Mouse (Mus musculus): ENCODE results near the gene Lrrc75a. TPM values are rescaled to one million over a fixed set of nuclear protein-coding genes. Genes with fewer than 3 reads are reported as not detected.

Lrrc75a gene
- total RNA-seq, 2 experiments from 2014 or later = 3.2 to 3.5 TPM

GRCm38 (mm10) chr11:62645732-62646494 is 2.4 kb downstream of the Lrrc75a start:
- DNase-seq (ENCODE audit: low spot score) = no peak

GRCm38 (mm10) chr11:62645337-62645675 is 3.0 kb downstream of the Lrrc75a start:
- DNase-seq (ENCODE audit: low spot score) = no peak

GRCm38 (mm10) chr11:62644602-62645336 is 3.6 kb downstream of the Lrrc75a start:
- DNase-seq (ENCODE audit: low spot score) = no peak

- DNase-seq (ENCODE audit: low spot score) = no peak
Observed at GRCm38 (mm10) chr11:62643681-62644363, 4.5 kb downstream of the Lrrc75a start.

GRCm38 (mm10) chr11:62643011-62643631 is 5.2 kb downstream of the Lrrc75a start:
- DNase-seq (ENCODE audit: low spot score) = peak; percentile 58

- no peak for DNase-seq (ENCODE audit: low spot score)
Observed at GRCm38 (mm10) chr11:62642023-62642844, 6.1 kb downstream of the Lrrc75a start.

GRCm38 (mm10) chr11:62640378-62640777 is 7.9 kb downstream of the Lrrc75a start:
- no peak for DNase-seq (ENCODE audit: low spot score)

GRCm38 (mm10) chr11:62638402-62638801 is 9.9 kb downstream of the Lrrc75a start:
- no peak for DNase-seq (ENCODE audit: low spot score)

GRCm38 (mm10) chr11:62637806-62638205 is 10.5 kb downstream of the Lrrc75a start:
- DNase-seq (ENCODE audit: low spot score) = no peak

- no peak for DNase-seq (ENCODE audit: low spot score)
Observed at GRCm38 (mm10) chr11:62637401-62637800, 10.9 kb downstream of the Lrrc75a start.

- DNase-seq (ENCODE audit: low spot score) = no peak
Observed at GRCm38 (mm10) chr11:62636840-62637221, 11.5 kb downstream of the Lrrc75a start.

- DNase-seq (ENCODE audit: low spot score) = no peak
Observed at GRCm38 (mm10) chr11:62636105-62636839, 12.1 kb downstream of the Lrrc75a start.

- DNase-seq (ENCODE audit: low spot score) = peak; percentile 58
Observed at GRCm38 (mm10) chr11:62635406-62635805, 12.9 kb downstream of the Lrrc75a start.

GRCm38 (mm10) chr11:62631138-62631537 is 17.2 kb downstream of the Lrrc75a start:
- no peak for DNase-seq (ENCODE audit: low spot score)

GRCm38 (mm10) chr11:62630225-62630821 is 18.0 kb downstream of the Lrrc75a start:
- no peak for DNase-seq (ENCODE audit: low spot score)

GRCm38 (mm10) chr11:62629352-62630224 is 18.7 kb downstream of the Lrrc75a start:
- DNase-seq (ENCODE audit: low spot score) = no peak

GRCm38 (mm10) chr11:62624341-62625291 is 23.7 kb downstream of the Lrrc75a start:
- DNase-seq (ENCODE audit: low spot score) = no peak

- DNase-seq (ENCODE audit: low spot score) = no peak
Observed at GRCm38 (mm10) chr11:62622850-62623249, 25.5 kb downstream of the Lrrc75a start.
